Mouse (Mus musculus) layer of hippocampus, postnatal 25 days (tissue): ENCODE results near the gene Papss1. TPM values are rescaled to one million over a fixed set of nuclear protein-coding genes. Genes with fewer than 3 reads are reported as not detected.

ENCODE experiments used
- total RNA-seq, 2 experiments: library from RNA; stranded (reverse); gene quantifications; 2 replicates each; pipeline ENCODE4 v1.2.3; 2021

Gene Papss1
- total RNA-seq, 2 experiments from 2014 or later = 75.4 to 84.6 TPM

Other genes starting within 250 kb of the Papss1 start
- 1 to 10 TPM; 3.4 to 5.8 TPM for gene Sgms2, start 73.4 kb upstream of the Papss1 start, total RNA-seq